Mouse (Mus musculus) heart, postnatal 0 days (tissue): ENCODE measurements around the gene Gm49776.

ENCODE experiments used
- CTCF ChIP-seq: IDR thresholded peaks from 2 replicates; pipeline ENCODE4 v1.5.1; 2016; ENCODE audit warnings: antibody characterized with exemption, control low read depth, low read depth
- EP300 ChIP-seq: IDR thresholded peaks from 2 replicates; pipeline ENCODE4 v1.6.1; 2016; ENCODE audit warnings: antibody characterized with exemption, low read depth

- no peak for TF ChIP-seq CTCF
- TF ChIP-seq EP300: no peak
Observed at GRCm38 (mm10) chr16:18235389-18236065, 22.6 kb downstream of the Gm49776 start.
